Mouse (Mus musculus) layer of hippocampus, adult 9-11 months (tissue): ENCODE data around the gene Irak4.

ENCODE experiments used
- DNase-seq: peaks from one replicate; pipeline ENCODE4 v3.0.0; 2022

Gene Irak4

GRCm38 (mm10) chr15:94628830-94629601 lies 85.6 kb downstream of the Irak4 start, which contains the start of gene Tmem117:
Gene Tmem117 (plus strand): TSS chr15:94629232.
- no peak for DNase-seq

GRCm38 (mm10) chr15:94630553-94630952 lies 87.1 kb downstream of the Irak4 start:
- no peak for DNase-seq
